Mouse (Mus musculus) testis, adult 2 months (tissue): ENCODE data around the gene Fosb.

ENCODE experiments used
- CTCF ChIP-seq: fragments of 200-500 bp; IDR thresholded peaks from 2 replicates; pipeline ENCODE4 v1.5.1; 2012; ENCODE audit warnings: low read depth, mild to moderate bottlenecking, inconsistent platforms, low read length, moderate library complexity; ENCODE audit not compliant: control insufficient read depth, insufficient read depth, insufficient replicate concordance
- POLR2A ChIP-seq: fragments of 200-500 bp; IDR thresholded peaks from 2 replicates; pipeline ENCODE4 v1.6.1; 2012; ENCODE audit warnings: low read depth, mild to moderate bottlenecking, inconsistent platforms, low read length, moderate library complexity; ENCODE audit not compliant: control insufficient read depth

DNA sequence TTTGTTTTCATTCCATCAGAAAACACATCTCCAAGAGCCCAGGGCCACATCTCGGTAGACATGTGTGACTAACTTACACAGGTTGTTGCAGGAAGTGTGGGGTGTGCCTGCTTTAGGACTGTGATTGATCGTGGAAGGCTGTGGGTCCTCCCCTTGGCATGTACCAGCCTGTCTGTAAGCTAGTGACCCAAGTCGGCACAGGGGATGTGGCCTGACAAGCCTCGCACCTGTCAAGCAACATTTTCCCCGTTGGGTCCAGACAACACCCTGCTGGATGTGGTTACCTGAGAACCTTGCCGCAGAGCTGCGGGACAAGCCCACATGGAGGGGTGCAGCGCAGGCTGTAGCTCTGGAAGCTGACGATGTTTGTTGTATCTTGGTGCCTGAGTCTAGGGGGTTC, 12.6 kb upstream of the Fosb start:
- no peak for TF ChIP-seq CTCF
- no peak for TF ChIP-seq POLR2A
